Comparison of ENCODE assay signal across 14 mouse cellular contexts in genomic region chr5:112252400-112252799, GRCm38 (mm10). TPM values are rescaled to one million over a fixed set of nuclear protein-coding genes. Genes with fewer than 3 reads are reported as not detected.
DNase-seq lines count a peak whose midpoint lies in the region; ATAC-seq lines count a peak whose summit lies in the region.
"Had no signal": no experiment of that assay in that cellular context is flagged by ENCODE, and none has a peak within 500 bp of the region (broad histone marks: within the 10 kb centered on the region; RNA-seq: fewer than 3 reads in every experiment).

Cryba4 (minus strand) TSS chr5:112252518.

- H3K27ac ChIP-seq in liver, embryonic 11.5 days (ENCODE audit: low read depth, low read length), result peak within 1 kb of the TSS; percentile 80
- H3K27ac ChIP-seq in heart, embryonic 10.5 days, result 0 out of 2 replicates have a peak within 1 kb of the TSS, but pooled peaks have one; percentile 29
- H3K27ac ChIP-seq in liver, embryonic 16.5 days (ENCODE audit: low read length), result peak within 1 kb of the TSS; percentile 59
- H3K27ac ChIP-seq: embryonic facial prominence, embryonic 15.5 days; lung, embryonic 15.5 days; neural tube, embryonic 15.5 days had no signal

- H3K36me3 ChIP-seq in liver, embryonic 11.5 days (ENCODE audit: control insufficient read depth, insufficient read depth, low read length), result no peaks in the 10 kb centered on the region
- no peaks in the 10 kb centered on the region for H3K36me3 ChIP-seq in heart, embryonic 10.5 days
- no peaks in the 10 kb centered on the region for H3K36me3 ChIP-seq in liver, embryonic 16.5 days (ENCODE audit: control insufficient read depth, insufficient read depth)
- H3K36me3 ChIP-seq: embryonic facial prominence, embryonic 15.5 days; lung, embryonic 15.5 days; neural tube, embryonic 15.5 days had no signal

- no peak within 1 kb of the TSS for H3K9ac ChIP-seq in liver, embryonic 11.5 days (ENCODE audit: low read depth, low read length)
- no peak within 1 kb of the TSS; the same call in 1 of the 2 replicates for H3K9ac ChIP-seq in liver, embryonic 16.5 days (ENCODE audit: low read depth, low read length)
- H3K9ac ChIP-seq: embryonic facial prominence, embryonic 15.5 days; lung, embryonic 15.5 days; neural tube, embryonic 15.5 days had no signal

- H3K4me3 ChIP-seq in liver, embryonic 11.5 days (ENCODE audit: low read depth, low read length), result no peak within 1 kb of the TSS
- H3K4me3 ChIP-seq in heart, embryonic 10.5 days, result no peak within 1 kb of the TSS
- H3K4me3 ChIP-seq in liver, embryonic 16.5 days (ENCODE audit: low read depth, low read length), result no peak within 1 kb of the TSS
- H3K4me3 ChIP-seq: embryonic facial prominence, embryonic 15.5 days; lung, embryonic 15.5 days; neural tube, embryonic 15.5 days had no signal

- H3K9me3 ChIP-seq in liver, embryonic 11.5 days (ENCODE audit: control insufficient read depth, low read length), result no peaks in the 10 kb centered on the region
- H3K9me3 ChIP-seq in heart, embryonic 10.5 days, result no peaks in the 10 kb centered on the region
- H3K9me3 ChIP-seq in liver, embryonic 16.5 days (replicated peaks; ENCODE audit: control insufficient read depth, low read length), result no peaks in the 10 kb centered on the region
- H3K9me3 ChIP-seq: embryonic facial prominence, embryonic 15.5 days; lung, embryonic 15.5 days; neural tube, embryonic 15.5 days had no signal

- no peak for ATAC-seq in liver, embryonic 11.5 days (replicated peaks; ENCODE audit: low FRiP score)
- ATAC-seq in liver, embryonic 16.5 days (ENCODE audit: low read depth), result no peak
- ATAC-seq: midbrain, embryonic 16.5 days had no signal

- H3K4me1 ChIP-seq in liver, embryonic 11.5 days (replicated peaks; ENCODE audit: control insufficient read depth, insufficient read depth, low read length), result peaks cover 8% of the 10 kb centered on the region
- peaks cover 17% of the 10 kb centered on the region for H3K4me1 ChIP-seq in heart, embryonic 10.5 days
- H3K4me1 ChIP-seq in liver, embryonic 16.5 days (ENCODE audit: control insufficient read depth, low read depth, low read length), result peaks cover 24% of the 10 kb centered on the region

- H3K4me2 ChIP-seq in liver, embryonic 11.5 days, result peak within 1 kb of the TSS; percentile 44
- H3K4me2 ChIP-seq in liver, embryonic 16.5 days (ENCODE audit: low read depth, low read length), result peak within 1 kb of the TSS; percentile 36; the same call in 1 of the 2 replicates
- H3K4me2 ChIP-seq: embryonic facial prominence, embryonic 15.5 days; lung, embryonic 15.5 days; neural tube, embryonic 15.5 days had no signal

- no peaks in the 10 kb centered on the region for H3K27me3 ChIP-seq in liver, embryonic 11.5 days (replicated peaks; ENCODE audit: control insufficient read depth, insufficient read depth, low read length)
- peaks cover 77% of the 10 kb centered on the region for H3K27me3 ChIP-seq in heart, embryonic 10.5 days (ENCODE audit: insufficient read depth, poor library complexity, severe bottlenecking)
- H3K27me3 ChIP-seq in liver, embryonic 16.5 days (ENCODE audit: control insufficient read depth, insufficient read depth, low read depth, low read length), result no peaks in the 10 kb centered on the region
- H3K27me3 ChIP-seq: embryonic facial prominence, embryonic 15.5 days; neural tube, embryonic 15.5 days had no signal

- DNase-seq in adrenal gland, adult (ENCODE audit: inconsistent age in 2 of 2, low spot score in 1 of 2), result peak; percentile 77 to 88
- no peak for DNase-seq in adrenal gland, postnatal 4 days (ENCODE audit: low spot score in 2 of 2)
- no peak for DNase-seq in liver, embryonic 11.5 days (ENCODE audit: low spot score)
- no peak for DNase-seq in liver
- no peak for DNase-seq in heart, embryonic 10.5 days (ENCODE audit: low spot score)
- DNase-seq in right cerebral cortex, postnatal 25 days, result no peak
- no peak for DNase-seq in cerebellum, postnatal 36 days
- DNase-seq: cerebellum, adult 9-11 months; kidney, postnatal 10 days had no signal

- 60% methylated on average over 2 of the region's 2 CpGs for WGBS in liver, embryonic 11.5 days
- WGBS in heart, embryonic 10.5 days, result 62% methylated on average over 2 of the region's 2 CpGs
- WGBS in liver, embryonic 16.5 days (ENCODE audit: insufficient replicate concordance), result 56% methylated on average over 2 of the region's 2 CpGs

RNA-seq across cellular contexts. Expression of gene Cryba4, which starts in this region (rescaled TPM):
- total RNA-seq in adrenal gland, postnatal 4 days (2021), result 1 to 10 TPM; 3.8 to 4.2 TPM
- polyA plus RNA-seq in liver, embryonic 11.5 days (2014; fragmentation: Nextera tagmentation; extraction: Ambion mirVana), result 0.84 and 1.3 TPM in 2 replicates
- polyA plus RNA-seq in heart, embryonic 10.5 days (2016; fragmentation: Nextera tagmentation; extraction: Ambion mirVana), result 0.20 TPM in 1 of 2 replicates, not detected in the other
- 0.49 and 0.67 TPM in 2 replicates for polyA plus RNA-seq in liver, embryonic 16.5 days (2015; fragmentation: Nextera tagmentation; extraction: Ambion mirVana)

Comparison
In these comparisons a context has a peak if more than half of its experiments do, and no peak if none do; other contexts are left out.
1. DNase-seq: peak in adrenal gland, adult (2 of 2); none in adrenal gland, postnatal 4 days (0 of 2), liver, embryonic 11.5 days (single experiment), liver (single experiment), heart, embryonic 10.5 days (single experiment), right cerebral cortex, postnatal 25 days (single experiment) and cerebellum, postnatal 36 days (0 of 2).
2. H3K27ac ChIP-seq: peak in every context shown above with its lines; median percentile 80 in liver, embryonic 11.5 days; 59 in liver, embryonic 16.5 days; 29 in heart, embryonic 10.5 days.